Mouse (Mus musculus) liver, embryonic 13.5 days (tissue): Measurements from ENCODE around the gene Gm45062. TPM values are rescaled to one million over a fixed set of nuclear protein-coding genes. Genes with fewer than 3 reads are reported as not detected.

Experiments used
- ATAC-seq: fragments of 200-750 bp; cut with Nextera tagmentation; 2 replicates; pipeline ENCODE4 v1.8.0; 2017; ENCODE audit warnings: low read depth, mild to moderate bottlenecking, moderate number of reproducible peaks, moderate library complexity
- DNase-seq: peaks from one replicate; pipeline ENCODE4 v3.0.0; 2022
- H3K27ac ChIP-seq: fragments of 300-500 bp; sonication (generic); 2 replicates; pipeline ENCODE4 v1.5.1; 2015; ENCODE audit warnings: moderate library complexity, mild to moderate bottlenecking, inconsistent platforms
- H3K27me3 ChIP-seq: fragments of 300-500 bp; sonication (generic); 2 replicates; pipeline ENCODE4 v1.6.1; 2015; ENCODE audit warnings: mild to moderate bottlenecking, inconsistent platforms
- H3K36me3 ChIP-seq: fragments of 300-500 bp; sonication (generic); 2 replicates; pipeline ENCODE4 v1.6.1; 2015; ENCODE audit warnings: mild to moderate bottlenecking, inconsistent platforms
- H3K4me1 ChIP-seq: fragments of 300-500 bp; sonication (generic); replicated peaks from 2 replicates; pipeline ENCODE4 v1.6.1; 2015; ENCODE audit warnings: inconsistent platforms
- H3K4me2 ChIP-seq: fragments of 300-500 bp; sonication (generic); 2 replicates; pipeline ENCODE4 v1.6.1; 2015; ENCODE audit warnings: inconsistent platforms, mild to moderate bottlenecking, moderate library complexity
- H3K4me3 ChIP-seq: fragments of 300-500 bp; sonication (generic); replicated peaks from 2 replicates; pipeline ENCODE4 v1.5.1; 2015; ENCODE audit warnings: mild to moderate bottlenecking, inconsistent platforms
- H3K9ac ChIP-seq: fragments of 300-500 bp; sonication (generic); 2 replicates; pipeline ENCODE4 v1.6.1; 2015; ENCODE audit warnings: mild to moderate bottlenecking, inconsistent platforms
- H3K9me3 ChIP-seq: fragments of 300-500 bp; sonication (generic); replicated peaks from 2 replicates; pipeline ENCODE4 v1.6.1; 2016; ENCODE audit warnings: inconsistent platforms
- WGBS: fragments of 180-500 bp; shearing (Covaris S2); methylation state at CpG from one replicate; pipeline ENCODE4 v1.1.7; 2015; ENCODE audit not compliant: insufficient replicate concordance; 5-methylcytosine and 5-hydroxymethylcytosine counted together
- polyA plus RNA-seq: library from polyadenylated mRNA; unstranded; fragments of >200 nt; fragmentation: Nextera tagmentation; extraction: Ambion mirVana; gene quantifications from 2 replicates; pipeline ENCODE4 v1.2.1, GENCODE M21; 2015

Gene Gm45062
- polyA plus RNA-seq, 1 experiment from 2014 or later = 1.4 TPM

- 58% methylated on average over 4 of the region's 4 CpGs for WGBS
- H3K27ac ChIP-seq = no peak overlapping the region
- peaks cover 11% of the 10 kb centered on the region for H3K4me1 ChIP-seq
- no peak overlapping the region for H3K4me2 ChIP-seq
- DNase-seq (no peak), ATAC-seq (no peak)
- H3K27me3 ChIP-seq = no peaks in the 10 kb centered on the region
- no peak overlapping the region for H3K9ac ChIP-seq
- no peaks in the 10 kb centered on the region for H3K36me3 ChIP-seq
- H3K4me3 ChIP-seq = no peak overlapping the region
- H3K9me3 ChIP-seq = no peaks in the 10 kb centered on the region
These were observed 373.5 kb downstream of the Gm45062 start for GRCm38 (mm10) chr6:8632701-8633100.

DNA sequence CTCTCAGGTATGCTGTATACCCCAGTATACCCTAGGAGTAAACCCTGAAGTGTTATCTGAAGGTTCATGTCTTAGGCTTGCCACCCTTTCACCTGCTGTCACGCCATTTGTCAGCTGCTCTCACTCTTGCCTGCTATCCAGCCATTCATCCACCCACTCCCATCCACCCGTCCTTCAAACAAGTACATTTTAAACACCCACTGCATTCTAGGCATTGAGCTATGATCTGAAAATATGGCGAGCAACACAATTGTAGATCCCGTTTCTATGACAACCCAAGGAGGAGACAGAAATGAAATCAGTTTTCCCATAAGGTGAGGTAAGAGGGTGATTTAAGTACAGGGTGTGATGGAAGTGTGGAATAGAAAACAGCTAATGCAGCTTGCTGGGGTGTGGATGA lies 378.9 kb downstream of the Gm45062 start:
- ATAC-seq = no peak
- DNase-seq = no peak
- no peaks in the 10 kb centered on the region for H3K9me3 ChIP-seq
- no peaks in the 10 kb centered on the region for H3K27me3 ChIP-seq
- no peak overlapping the region for H3K9ac ChIP-seq
- WGBS = 68% methylated on average over 4 of the region's 4 CpGs
- H3K27ac ChIP-seq = no peak overlapping the region
- H3K4me1 ChIP-seq = no peaks in the 10 kb centered on the region
- no peak overlapping the region for H3K4me3 ChIP-seq
- H3K4me2 ChIP-seq = no peak overlapping the region
- no peaks in the 10 kb centered on the region for H3K36me3 ChIP-seq

DNA sequence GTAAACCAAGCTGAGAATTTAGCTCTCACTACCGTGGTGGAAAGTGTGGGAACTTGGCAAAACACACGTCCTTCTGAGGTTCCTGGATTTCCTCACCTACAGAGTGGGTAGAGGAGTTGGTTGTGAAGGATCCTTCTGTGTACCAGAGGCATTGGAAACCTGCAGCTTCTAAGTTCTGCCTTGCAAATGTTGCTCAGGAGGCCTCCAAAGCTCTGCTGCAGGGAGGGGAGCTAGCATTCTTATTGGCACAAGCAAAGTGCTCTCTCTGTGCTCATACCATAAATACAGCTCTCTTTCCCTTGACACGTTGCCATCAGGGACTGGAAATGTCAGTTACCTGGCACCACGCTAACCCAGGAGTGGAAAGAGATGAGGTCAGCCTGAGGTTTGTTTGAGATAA lies 379.6 kb downstream of the Gm45062 start:
- H3K36me3 ChIP-seq = no peaks in the 10 kb centered on the region
- H3K27me3 ChIP-seq = no peaks in the 10 kb centered on the region
- no peak overlapping the region for H3K4me3 ChIP-seq
- WGBS = 44% methylated on average over 4 of the region's 4 CpGs
- no peak for DNase-seq
- H3K4me1 ChIP-seq = no peaks in the 10 kb centered on the region
- H3K9me3 ChIP-seq = no peaks in the 10 kb centered on the region
- no peak for ATAC-seq
- no peak overlapping the region for H3K9ac ChIP-seq
- no peak overlapping the region for H3K4me2 ChIP-seq
- no peak overlapping the region for H3K27ac ChIP-seq

- H3K4me2 ChIP-seq = no peak overlapping the region
- ATAC-seq (no peak), DNase-seq (no peak)
- no peak overlapping the region for H3K4me3 ChIP-seq
- no peaks in the 10 kb centered on the region for H3K4me1 ChIP-seq
- H3K9ac ChIP-seq = no peak overlapping the region
- no peak overlapping the region for H3K27ac ChIP-seq
- WGBS = 30% methylated on average over 2 of the region's 2 CpGs
- H3K9me3 ChIP-seq = no peaks in the 10 kb centered on the region
- H3K27me3 ChIP-seq = no peaks in the 10 kb centered on the region
- H3K36me3 ChIP-seq = no peaks in the 10 kb centered on the region
These were observed 380.3 kb downstream of the Gm45062 start for GRCm38 (mm10) chr6:8639526-8639925.

DNA sequence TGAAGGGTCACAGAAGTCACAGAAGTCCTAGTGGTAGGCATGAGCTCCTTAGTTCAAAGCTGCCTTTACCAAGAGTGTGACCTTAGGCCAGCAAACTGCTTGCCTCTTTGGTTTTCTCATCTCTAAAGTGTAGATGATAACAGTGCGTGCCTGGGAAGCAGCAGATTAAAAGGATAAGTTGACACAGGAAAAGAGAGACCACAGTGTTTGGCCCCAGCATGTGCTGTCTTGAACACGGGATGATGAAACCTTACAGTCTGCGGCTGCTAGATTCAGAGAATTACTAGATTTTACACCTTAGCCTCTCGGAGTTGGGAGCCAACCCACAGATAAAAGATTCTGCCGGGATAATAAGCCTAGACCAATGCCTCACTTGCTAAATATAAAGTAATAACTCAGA lies 381.6 kb downstream of the Gm45062 start:
- H3K4me3 ChIP-seq = no peak overlapping the region

GRCm38 (mm10) chr6:8644703-8645102 lies 385.5 kb downstream of the Gm45062 start:
- ATAC-seq (no peak), DNase-seq (no peak)
- Histone ChIP-seq H3K9ac (no peak overlapping the region), H3K4me2 (no peak overlapping the region), H3K36me3 (no peaks in the 10 kb centered on the region), H3K9me3 (no peaks in the 10 kb centered on the region), H3K4me3 (no peak overlapping the region), H3K4me1 (peaks cover 32% of the 10 kb centered on the region), H3K27me3 (no peaks in the 10 kb centered on the region), H3K27ac (no peak overlapping the region)
- WGBS = 69% methylated on average over 10 of the region's 10 CpGs

More for the DNA sequence above, 381.6 kb downstream of the Gm45062 start:
- 34% methylated on average over 5 of the region's 5 CpGs for WGBS
- H3K27me3 ChIP-seq = no peaks in the 10 kb centered on the region
- no peak overlapping the region for H3K4me2 ChIP-seq
- H3K27ac ChIP-seq = no peak overlapping the region
- no peak for ATAC-seq
- H3K9me3 ChIP-seq = no peaks in the 10 kb centered on the region
- no peak overlapping the region for H3K9ac ChIP-seq
- no peaks in the 10 kb centered on the region for H3K36me3 ChIP-seq
- peaks cover 8% of the 10 kb centered on the region for H3K4me1 ChIP-seq
- DNase-seq = no peak

GRCm38 (mm10) chr6:8645708-8646107 lies 386.5 kb downstream of the Gm45062 start:
- DNase-seq (no peak), ATAC-seq (no peak)
- Histone ChIP-seq H3K9ac (no peak overlapping the region), H3K27me3 (no peaks in the 10 kb centered on the region), H3K36me3 (no peaks in the 10 kb centered on the region), H3K27ac (no peak overlapping the region), H3K4me2 (no peak overlapping the region), H3K4me1 (peaks cover 32% of the 10 kb centered on the region), H3K9me3 (no peaks in the 10 kb centered on the region), H3K4me3 (no peak overlapping the region)
- 53% methylated on average over 2 of the region's 2 CpGs for WGBS

Other genes with a start within 250 kb of the Gm45062 start
- gene Col28a1, start 66.8 kb upstream of the Gm45062 start, polyA plus RNA-seq = 0.02 and 0.05 TPM in 2 replicates
- gene Mios, start 50.2 kb upstream of the Gm45062 start, polyA plus RNA-seq = 15.8 and 20.0 TPM in 2 replicates
- gene Rpa3, start 277 bp upstream of the Gm45062 start, polyA plus RNA-seq = 127 and 158 TPM in 2 replicates
- gene Umad1, start 162 bp upstream of the Gm45062 start, polyA plus RNA-seq = 15.7 and 19.9 TPM in 2 replicates